Mouse (Mus musculus) spleen, adult 2 months (tissue): ENCODE results near the gene Rasgrp4.

Experiments used
- CTCF ChIP-seq: fragments of 200-500 bp; IDR thresholded peaks from 2 replicates; pipeline ENCODE4 v1.5.1; 2011; ENCODE audit warnings: mild to moderate bottlenecking, inconsistent platforms; ENCODE audit not compliant: insufficient read depth, insufficient read length, insufficient replicate concordance; ENCODE audit errors: extremely low read depth
- POLR2A ChIP-seq: fragments of 200-500 bp; IDR thresholded peaks from 2 replicates; pipeline ENCODE4 v1.6.1; 2011; ENCODE audit warnings: low read depth, low read length, inconsistent platforms

DNA sequence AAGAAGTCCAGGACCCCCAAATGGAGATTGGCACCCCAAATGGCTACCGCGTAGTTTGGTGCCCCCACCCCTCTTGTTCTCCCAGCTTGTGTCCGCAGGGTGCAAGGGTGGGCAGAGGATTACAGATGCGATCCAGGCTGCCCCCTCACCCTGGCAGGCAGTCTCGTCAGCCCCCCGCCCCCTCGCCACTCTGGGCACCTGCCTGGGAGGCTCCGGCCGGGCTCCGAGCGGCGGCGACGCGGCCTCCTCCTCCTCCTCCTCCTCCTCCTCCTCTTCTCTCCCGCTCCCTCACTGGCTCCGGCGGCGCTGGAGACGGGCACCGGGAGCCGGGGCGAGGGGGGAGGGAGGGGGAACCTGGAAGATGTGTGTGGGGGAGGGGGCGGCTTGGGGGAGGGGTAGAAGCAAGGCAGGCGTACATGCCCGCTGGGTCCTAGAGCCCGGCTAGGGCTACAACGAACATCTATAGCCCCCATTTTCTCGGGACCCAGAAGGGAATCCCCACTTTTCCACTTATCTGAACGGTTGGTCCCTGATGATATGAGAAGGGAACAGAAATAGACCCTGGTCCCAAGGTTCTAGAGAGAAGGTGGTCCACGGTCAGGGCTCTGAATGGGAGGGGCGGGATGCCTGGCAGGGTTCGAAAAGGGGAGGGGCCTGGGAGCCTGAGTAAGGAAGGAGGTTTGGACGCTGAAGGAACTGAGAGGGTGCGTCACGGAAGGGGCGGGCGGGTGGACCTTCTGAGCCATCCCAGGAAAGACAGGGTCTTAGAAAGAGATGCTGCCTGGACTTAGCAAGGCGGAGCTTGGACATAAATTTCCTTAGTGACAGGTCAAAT, 34.8 kb downstream of the Rasgrp4 start:
- no peak for TF ChIP-seq CTCF
- TF ChIP-seq POLR2A, result no peak
